Mouse (Mus musculus): ENCODE results near the gene Fcgr4. TPM values are rescaled to one million over a fixed set of nuclear protein-coding genes. Genes with fewer than 3 reads are reported as not detected.
"Not testable (repeated sequence)": the region's sequence is repeated elsewhere in the genome, so short reads cannot be mapped to it uniquely, and the experiment has no call there.

Fcgr4 gene
- total and polyA plus RNA-seq, 3 experiments: not detected

- DNase-seq (ENCODE audit: low read depth, low spot score): peak; percentile 90
Measured at GRCm38 (mm10) chr1:171064491-171065242, 45.9 kb downstream of the Fcgr4 start, which contains the start of gene Fcgr3. Fcgr3 (minus strand) TSS chr1:171064935.

GRCm38 (mm10) chr1:171065243-171065587 lies 46.5 kb downstream of the Fcgr4 start:
- H3K27ac ChIP-seq (ENCODE audit: control insufficient read depth, low read depth, low read length); H3K79me2 ChIP-seq (ENCODE audit: control insufficient read depth, insufficient read depth, low read length, poor library complexity); H3K4me3 ChIP-seq (ENCODE audit: control insufficient read depth in 1 of 2, insufficient read depth in 1 of 2, low read depth in 2 of 2, low read length in 2 of 2); H3K9ac ChIP-seq (ENCODE audit: control insufficient read depth, low read depth, low read length, poor library complexity, severe bottlenecking); H3K9me3 ChIP-seq (replicated peaks; ENCODE audit: insufficient read depth, low read length); H3K36me3 ChIP-seq (ENCODE audit: control insufficient read depth in 1 of 2, insufficient read depth in 2 of 2, low read length in 2 of 2); H3K4me1 ChIP-seq (ENCODE audit: control insufficient read depth in 1 of 2, insufficient read depth in 2 of 2, low read length in 2 of 2); H3K27me3 ChIP-seq (ENCODE audit: control insufficient read depth in 1 of 2, insufficient read depth in 2 of 2, low read length in 2 of 2); DNase-seq (ENCODE audit: low read depth, low spot score): not testable (repeated sequence)

More at GRCm38 (mm10) chr1:171064491-171065242, 45.9 kb downstream of the Fcgr4 start, which contains the start of gene Fcgr3:
- H3K79me2 ChIP-seq (ENCODE audit: control insufficient read depth, insufficient read depth, low read length, poor library complexity); H3K9me3 ChIP-seq (replicated peaks; ENCODE audit: insufficient read depth, low read length); H3K36me3 ChIP-seq (ENCODE audit: control insufficient read depth in 1 of 2, insufficient read depth in 2 of 2, low read length in 2 of 2); H3K27me3 ChIP-seq (ENCODE audit: control insufficient read depth in 1 of 2, insufficient read depth in 2 of 2, low read length in 2 of 2); H3K4me1 ChIP-seq (ENCODE audit: control insufficient read depth in 1 of 2, insufficient read depth in 2 of 2, low read length in 2 of 2): not testable (repeated sequence)
- Histone ChIP-seq H3K9ac (ENCODE audit: control insufficient read depth, low read depth, low read length, poor library complexity, severe bottlenecking) (peak within 1 kb of the TSS; percentile 47), H3K4me3 (ENCODE audit: control insufficient read depth in 1 of 2, insufficient read depth in 1 of 2, low read depth in 2 of 2, low read length in 2 of 2) (peak within 1 kb of the TSS; percentile 13 to 45), H3K27ac (ENCODE audit: control insufficient read depth, low read depth, low read length) (peak within 1 kb of the TSS; percentile 25; the same call in 1 of the 2 replicates)
- TF ChIP-seq CTCF (IDR thresholded peaks at IDR 0.05 in 2 of 3, conservative IDR thresholded peaks at IDR 0.05 in 1 of 3; ENCODE audit: control insufficient read depth in 1 of 3, insufficient read depth in 1 of 3, low read depth in 2 of 3, low read length in 3 of 3, poor library complexity in 1 of 3, severe bottlenecking in 1 of 3) (peak in 2 of 3 experiments; percentile 37 to 59; a peak in 4 of 6 replicates), SMC3 (IDR thresholded peaks at IDR 0.05; ENCODE audit: low read depth, low read length) (peak; percentile 33)

GRCm38 (mm10) chr1:171065768-171066167 lies 47.0 kb downstream of the Fcgr4 start:
- not testable (repeated sequence) for DNase-seq (ENCODE audit: low read depth, low spot score); H3K9me3 ChIP-seq (replicated peaks; ENCODE audit: insufficient read depth, low read length); H3K27ac ChIP-seq (ENCODE audit: control insufficient read depth, low read depth, low read length); H3K36me3 ChIP-seq (ENCODE audit: control insufficient read depth in 1 of 2, insufficient read depth in 2 of 2, low read length in 2 of 2); H3K27me3 ChIP-seq (ENCODE audit: control insufficient read depth in 1 of 2, insufficient read depth in 2 of 2, low read length in 2 of 2); H3K79me2 ChIP-seq (ENCODE audit: control insufficient read depth, insufficient read depth, low read length, poor library complexity); H3K4me1 ChIP-seq (ENCODE audit: control insufficient read depth in 1 of 2, insufficient read depth in 2 of 2, low read length in 2 of 2); H3K4me3 ChIP-seq (ENCODE audit: control insufficient read depth in 1 of 2, insufficient read depth in 1 of 2, low read depth in 2 of 2, low read length in 2 of 2)
- H3K9ac ChIP-seq (ENCODE audit: control insufficient read depth, low read depth, low read length, poor library complexity, severe bottlenecking): 0 out of 2 replicates have a peak overlapping the region, but pooled peaks have one; percentile 14

- not testable (repeated sequence) for H3K27me3 ChIP-seq (ENCODE audit: control insufficient read depth in 1 of 2, insufficient read depth in 2 of 2, low read length in 2 of 2); H3K4me3 ChIP-seq (ENCODE audit: control insufficient read depth in 1 of 2, insufficient read depth in 1 of 2, low read depth in 2 of 2, low read length in 2 of 2); DNase-seq (ENCODE audit: low read depth, low spot score); H3K9ac ChIP-seq (ENCODE audit: control insufficient read depth, low read depth, low read length, poor library complexity, severe bottlenecking); H3K36me3 ChIP-seq (ENCODE audit: control insufficient read depth in 1 of 2, insufficient read depth in 2 of 2, low read length in 2 of 2); H3K27ac ChIP-seq (ENCODE audit: control insufficient read depth, low read depth, low read length); H3K4me1 ChIP-seq (ENCODE audit: control insufficient read depth in 1 of 2, insufficient read depth in 2 of 2, low read length in 2 of 2); H3K79me2 ChIP-seq (ENCODE audit: control insufficient read depth, insufficient read depth, low read length, poor library complexity); H3K9me3 ChIP-seq (replicated peaks; ENCODE audit: insufficient read depth, low read length)
Measured at GRCm38 (mm10) chr1:171066583-171066982, 47.9 kb downstream of the Fcgr4 start.

- H3K27ac ChIP-seq (ENCODE audit: control insufficient read depth, low read depth, low read length); H3K4me1 ChIP-seq (ENCODE audit: control insufficient read depth in 1 of 2, insufficient read depth in 2 of 2, low read length in 2 of 2); H3K79me2 ChIP-seq (ENCODE audit: control insufficient read depth, insufficient read depth, low read length, poor library complexity); H3K9ac ChIP-seq (ENCODE audit: control insufficient read depth, low read depth, low read length, poor library complexity, severe bottlenecking); H3K27me3 ChIP-seq (ENCODE audit: control insufficient read depth in 1 of 2, insufficient read depth in 2 of 2, low read length in 2 of 2); H3K9me3 ChIP-seq (replicated peaks; ENCODE audit: insufficient read depth, low read length); H3K36me3 ChIP-seq (ENCODE audit: control insufficient read depth in 1 of 2, insufficient read depth in 2 of 2, low read length in 2 of 2); H3K4me3 ChIP-seq (ENCODE audit: control insufficient read depth in 1 of 2, insufficient read depth in 1 of 2, low read depth in 2 of 2, low read length in 2 of 2): not testable (repeated sequence)
- DNase-seq (ENCODE audit: low read depth, low spot score): peak; percentile 20
Measured at GRCm38 (mm10) chr1:171067928-171068327, 49.2 kb downstream of the Fcgr4 start.

GRCm38 (mm10) chr1:171069508-171069907 lies 50.8 kb downstream of the Fcgr4 start:
- H3K9me3 ChIP-seq (replicated peaks; ENCODE audit: insufficient read depth, low read length); H3K4me3 ChIP-seq (ENCODE audit: control insufficient read depth in 1 of 2, insufficient read depth in 1 of 2, low read depth in 2 of 2, low read length in 2 of 2); H3K4me1 ChIP-seq (ENCODE audit: control insufficient read depth in 1 of 2, insufficient read depth in 2 of 2, low read length in 2 of 2); H3K9ac ChIP-seq (ENCODE audit: control insufficient read depth, low read depth, low read length, poor library complexity, severe bottlenecking); H3K27me3 ChIP-seq (ENCODE audit: control insufficient read depth in 1 of 2, insufficient read depth in 2 of 2, low read length in 2 of 2); H3K27ac ChIP-seq (ENCODE audit: control insufficient read depth, low read depth, low read length); H3K79me2 ChIP-seq (ENCODE audit: control insufficient read depth, insufficient read depth, low read length, poor library complexity); H3K36me3 ChIP-seq (ENCODE audit: control insufficient read depth in 1 of 2, insufficient read depth in 2 of 2, low read length in 2 of 2): not testable (repeated sequence)
- DNase-seq (ENCODE audit: low read depth, low spot score): peak; percentile 33

GRCm38 (mm10) chr1:171070879-171071278 lies 52.2 kb downstream of the Fcgr4 start:
- H3K36me3 ChIP-seq (ENCODE audit: control insufficient read depth in 1 of 2, insufficient read depth in 2 of 2, low read length in 2 of 2); H3K27ac ChIP-seq (ENCODE audit: control insufficient read depth, low read depth, low read length); H3K4me3 ChIP-seq (ENCODE audit: control insufficient read depth in 1 of 2, insufficient read depth in 1 of 2, low read depth in 2 of 2, low read length in 2 of 2); H3K9ac ChIP-seq (ENCODE audit: control insufficient read depth, low read depth, low read length, poor library complexity, severe bottlenecking); H3K27me3 ChIP-seq (ENCODE audit: control insufficient read depth in 1 of 2, insufficient read depth in 2 of 2, low read length in 2 of 2); H3K9me3 ChIP-seq (replicated peaks; ENCODE audit: insufficient read depth, low read length); H3K4me1 ChIP-seq (ENCODE audit: control insufficient read depth in 1 of 2, insufficient read depth in 2 of 2, low read length in 2 of 2); H3K79me2 ChIP-seq (ENCODE audit: control insufficient read depth, insufficient read depth, low read length, poor library complexity); DNase-seq (ENCODE audit: low read depth, low spot score): not testable (repeated sequence)

All from MEL (cell line).